In genomic region chr5:134322355-134322754, GRCm38 (mm10) we compare ENCODE assay signal across 28 mouse cellular contexts. TPM values are rescaled to one million over a fixed set of nuclear protein-coding genes. Genes with fewer than 3 reads are reported as not detected.
DNase-seq lines count a peak whose midpoint lies in the region; ATAC-seq and TF ChIP-seq lines count a peak whose summit lies in the region.
"Had no signal": no experiment of that assay in that cellular context is flagged by ENCODE, and none has a peak within 500 bp of the region (broad histone marks: within the 10 kb centered on the region; RNA-seq: fewer than 3 reads in every experiment).

No protein-coding gene starts in this region.

- H3K9me3 ChIP-seq in kidney, embryonic 16.5 days (ENCODE audit: low read length): no peaks in the 10 kb centered on the region
- H3K9me3 ChIP-seq in midbrain, embryonic 10.5 days (replicated peaks): no peaks in the 10 kb centered on the region
- H3K9me3 ChIP-seq in midbrain, postnatal 0 days (ENCODE audit: low read length): no peaks in the 10 kb centered on the region
- no peaks in the 10 kb centered on the region for H3K9me3 ChIP-seq in limb, embryonic 10.5 days (replicated peaks)
- H3K9me3 ChIP-seq: heart, embryonic 13.5 days; hindbrain, embryonic 15.5 days; limb, embryonic 15.5 days; midbrain, embryonic 12.5 days; neural tube, embryonic 13.5 days had no signal

- 75% methylated on average over 13 of the region's 13 CpGs for WGBS in kidney, embryonic 16.5 days
- 83% methylated on average over 13 of the region's 13 CpGs for WGBS in midbrain, embryonic 10.5 days
- WGBS in midbrain, postnatal 0 days: 83% methylated on average over 13 of the region's 13 CpGs
- WGBS in limb, embryonic 10.5 days: 88% methylated on average over 13 of the region's 13 CpGs

- intact Hi-C loops in left cerebral cortex, postnatal 10 days (cut with DNase I): no loop called here

- no peak overlapping the region for H3K9ac ChIP-seq in kidney, embryonic 16.5 days (replicated peaks; ENCODE audit: low read length)
- no peak overlapping the region for H3K9ac ChIP-seq in midbrain, postnatal 0 days (replicated peaks; ENCODE audit: low read length, poor library complexity, severe bottlenecking)
- H3K9ac ChIP-seq: heart, embryonic 13.5 days; hindbrain, embryonic 15.5 days; limb, embryonic 15.5 days; midbrain, embryonic 12.5 days; neural tube, embryonic 13.5 days had no signal

- DNase-seq in kidney, postnatal 4 days: no peak
- no peak for DNase-seq in midbrain, embryonic 10.5 days (ENCODE audit: low spot score)
- no peak for DNase-seq in midbrain, postnatal 0 days (ENCODE audit: low spot score)
- no peak for DNase-seq in limb, embryonic 10.5 days (ENCODE audit: low spot score)
- DNase-seq in left cerebral cortex, postnatal 10 days (ENCODE audit: extremely low spot score in 1 of 2, low spot score in 2 of 2): no peak
- DNase-seq: adrenal gland, adult 2 months; adrenal gland, postnatal 36 days; B cell, adult 2 months; cerebellum, adult 18-20 months; cerebellum, postnatal 14 days; gastrocnemius, postnatal 10 days; heart, postnatal 10 days; kidney, adult 8-10 months; kidney, postnatal 25 days; lung, adult 2 months; lung, postnatal 14 days; right cerebral cortex, postnatal 4 days; thymus, adult 18-20 months; thymus, postnatal 25 days had no signal

- peak overlapping the region; percentile 16; the same call in 1 of the 2 replicates for H3K27ac ChIP-seq in kidney, embryonic 16.5 days (ENCODE audit: low read length)
- 0 out of 2 replicates have a peak overlapping the region, but pooled peaks have one; percentile 9 for H3K27ac ChIP-seq in midbrain, embryonic 10.5 days (replicated peaks)
- H3K27ac ChIP-seq in midbrain, postnatal 0 days (ENCODE audit: low read depth, low read length): no peak overlapping the region
- peak overlapping the region; percentile 72 for H3K27ac ChIP-seq in limb, embryonic 10.5 days
- H3K27ac ChIP-seq: heart, embryonic 13.5 days; hindbrain, embryonic 15.5 days; limb, embryonic 15.5 days; midbrain, embryonic 12.5 days; neural tube, embryonic 13.5 days; stomach, postnatal 0 days had no signal

- no peaks in the 10 kb centered on the region for H3K27me3 ChIP-seq in kidney, embryonic 16.5 days (ENCODE audit: insufficient read depth, low read length)
- H3K27me3 ChIP-seq in midbrain, embryonic 10.5 days (ENCODE audit: low read depth, poor library complexity, severe bottlenecking): no peaks in the 10 kb centered on the region
- H3K27me3 ChIP-seq in midbrain, postnatal 0 days (ENCODE audit: insufficient read depth, low read length): no peaks in the 10 kb centered on the region
- H3K27me3 ChIP-seq in limb, embryonic 10.5 days (ENCODE audit: low read depth, poor library complexity, severe bottlenecking): no peaks in the 10 kb centered on the region
- H3K27me3 ChIP-seq: heart, embryonic 13.5 days; hindbrain, embryonic 15.5 days; limb, embryonic 15.5 days; midbrain, embryonic 12.5 days; neural tube, embryonic 13.5 days had no signal

- H3K4me3 ChIP-seq in kidney, embryonic 16.5 days (ENCODE audit: low read length): no peak overlapping the region
- H3K4me3 ChIP-seq in midbrain, embryonic 10.5 days: no peak overlapping the region
- H3K4me3 ChIP-seq in midbrain, postnatal 0 days (ENCODE audit: low read depth, low read length): no peak overlapping the region
- H3K4me3 ChIP-seq in limb, embryonic 10.5 days: no peak overlapping the region
- H3K4me3 ChIP-seq: heart, embryonic 13.5 days; hindbrain, embryonic 15.5 days; limb, embryonic 15.5 days; midbrain, embryonic 12.5 days; neural tube, embryonic 13.5 days had no signal

- peaks cover 30% of the 10 kb centered on the region for H3K4me1 ChIP-seq in kidney, embryonic 16.5 days (ENCODE audit: insufficient read depth, low read length)
- H3K4me1 ChIP-seq in midbrain, embryonic 10.5 days: peaks cover 7% of the 10 kb centered on the region; the same call in 1 of the 2 replicates
- no peaks in the 10 kb centered on the region for H3K4me1 ChIP-seq in midbrain, postnatal 0 days (ENCODE audit: insufficient read depth, low read length)
- peaks cover 26% of the 10 kb centered on the region for H3K4me1 ChIP-seq in limb, embryonic 10.5 days
- H3K4me1 ChIP-seq: hindbrain, embryonic 15.5 days; limb, embryonic 15.5 days; midbrain, embryonic 12.5 days; neural tube, embryonic 13.5 days had no signal

- no peak for TF ChIP-seq CTCF in midbrain, postnatal 0 days (IDR thresholded peaks at IDR 0.05)

- no peak for ATAC-seq in kidney, embryonic 16.5 days (ENCODE audit: low FRiP score, low TSS enrichment)
- no peak for ATAC-seq in midbrain, postnatal 0 days (ENCODE audit: low FRiP score)
- ATAC-seq in megakaryocyte-erythroid progenitor cell, adult 5-6 weeks (replicated peaks; ENCODE audit: low FRiP score, low TSS enrichment, poor library complexity, severe bottlenecking): no peak
- ATAC-seq: forebrain, embryonic 16.5 days had no signal

- no peaks in the 10 kb centered on the region for H3K36me3 ChIP-seq in kidney, embryonic 16.5 days (ENCODE audit: insufficient read depth, low read length)
- no peaks in the 10 kb centered on the region for H3K36me3 ChIP-seq in midbrain, embryonic 10.5 days
- H3K36me3 ChIP-seq in midbrain, postnatal 0 days (ENCODE audit: insufficient read depth, low read length): no peaks in the 10 kb centered on the region
- H3K36me3 ChIP-seq in limb, embryonic 10.5 days: no peaks in the 10 kb centered on the region
- H3K36me3 ChIP-seq: heart, embryonic 13.5 days; hindbrain, embryonic 15.5 days; limb, embryonic 15.5 days; midbrain, embryonic 12.5 days; neural tube, embryonic 13.5 days had no signal

- H3K4me2 ChIP-seq in kidney, embryonic 16.5 days (replicated peaks; ENCODE audit: low read depth, low read length): no peak overlapping the region
- no peak overlapping the region for H3K4me2 ChIP-seq in midbrain, postnatal 0 days (ENCODE audit: low read depth, low read length, poor library complexity, severe bottlenecking)
- H3K4me2 ChIP-seq: heart, embryonic 13.5 days; hindbrain, embryonic 15.5 days; limb, embryonic 15.5 days; midbrain, embryonic 12.5 days; neural tube, embryonic 13.5 days had no signal

RNA-seq across cellular contexts. Expression of gene Gtf2i, which starts 7.8 kb away (rescaled TPM):
- polyA plus RNA-seq in kidney, embryonic 16.5 days (2015; fragmentation: Nextera tagmentation; extraction: Ambion mirVana): 179 and 192 TPM in 2 replicates
- 172 and 200 TPM in 2 replicates for polyA plus RNA-seq in midbrain, embryonic 10.5 days (2016; fragmentation: Nextera tagmentation; extraction: Ambion mirVana)
- 96.4 and 104 TPM in 2 replicates for total RNA-seq in midbrain, postnatal 0 days (2014; rRNA removed)
- 74.6 and 77.2 TPM in 2 replicates for polyA plus RNA-seq in midbrain, postnatal 0 days (2015; fragmentation: Nextera tagmentation; extraction: Ambion mirVana)
- polyA plus RNA-seq in limb, embryonic 10.5 days (2016; fragmentation: Nextera tagmentation; extraction: Ambion mirVana): 180 and 204 TPM in 2 replicates
- total RNA-seq in left cerebral cortex, postnatal 10 days (2021): 100 to 1,000 TPM; 186 to 207 TPM
- total RNA-seq in megakaryocyte-erythroid progenitor cell, adult 5-6 weeks (2014; fragmentation: Nextera tagmentation): 107 and 116 TPM in 2 replicates
- 42.8 and 45.5 TPM in 2 replicates for total RNA-seq in megakaryocyte-erythroid progenitor cell, adult 5-6 weeks (2017)
